Mouse (Mus musculus) myocyte (in vitro differentiated cells): Measurements from ENCODE around the gene Lhx5. TPM values are rescaled to one million over a fixed set of nuclear protein-coding genes. Genes with fewer than 3 reads are reported as not detected.
A peak's percentile ranks its signal among the peaks of the same experiment; 100 is the strongest.

Experiments used
- H3K27me3 ChIP-seq: one replicate; pipeline ENCODE4 v1.6.1; 2011; ENCODE audit not compliant: control insufficient read depth, insufficient read depth, insufficient read length
- H3K36me3 ChIP-seq: one replicate; pipeline ENCODE4 v1.6.1; 2011; ENCODE audit not compliant: control insufficient read depth, insufficient read depth
- H3K4me2 ChIP-seq: one replicate; pipeline ENCODE4 v1.6.1; 2011; ENCODE audit warnings: low read depth, control low read depth
- H3K4me3 ChIP-seq: one replicate; pipeline ENCODE4 v1.5.1; 2011; ENCODE audit warnings: mild to moderate bottlenecking, control low read depth, moderate library complexity
- H3K79me2 ChIP-seq: one replicate; pipeline ENCODE4 v1.6.1; 2011; ENCODE audit not compliant: control insufficient read depth, insufficient read depth
- H3ac ChIP-seq: one replicate; pipeline ENCODE4 v1.6.1; 2011; ENCODE audit not compliant: control insufficient read depth, insufficient read length
- CEBPB ChIP-seq: IDR thresholded peaks from 2 replicates; pipeline ENCODE4 v1.6.1; 2011; ENCODE audit warnings: mild to moderate bottlenecking, moderate library complexity; ENCODE audit not compliant: poor library complexity, insufficient read depth, severe bottlenecking
- E2F4 ChIP-seq: IDR thresholded peaks from one replicate; pipeline ENCODE4 v1.6.1; 2011; ENCODE audit warnings: mild to moderate bottlenecking, control low read depth, moderate library complexity; ENCODE audit not compliant: insufficient read depth
- MAX ChIP-seq: IDR thresholded peaks from one replicate; pipeline ENCODE4 v1.6.1; 2011; ENCODE audit warnings: low read depth, mild to moderate bottlenecking, control low read depth
- MYOD1 ChIP-seq, 3 experiments: IDR thresholded peaks; one replicate each; pipeline ENCODE4 v1.6.1; 2011; ENCODE audit warnings: control low read depth in 2 of 3, low read depth in 2 of 3, mild to moderate bottlenecking in 2 of 3, moderate library complexity in 1 of 3; ENCODE audit not compliant: insufficient read length in 2 of 3, control insufficient read depth in 1 of 3
- MYOG ChIP-seq, 3 experiments: IDR thresholded peaks; one replicate each; pipeline ENCODE4 v1.6.1; 2011; ENCODE audit warnings: control low read depth in 2 of 3, low read depth in 2 of 3, mild to moderate bottlenecking in 2 of 3; ENCODE audit not compliant: insufficient read length in 2 of 3, control insufficient read depth in 1 of 3, insufficient read depth in 1 of 3
- POLR2A ChIP-seq: IDR thresholded peaks from one replicate; pipeline ENCODE4 v1.6.1; 2011; ENCODE audit warnings: low read depth, mild to moderate bottlenecking, control low read depth, moderate library complexity; ENCODE audit not compliant: insufficient read length
- POLR2AphosphoS2 ChIP-seq: IDR thresholded peaks from one replicate; pipeline ENCODE4 v1.6.1; 2011; ENCODE audit warnings: low read depth, control low read depth; ENCODE audit not compliant: insufficient read length
- REST ChIP-seq: IDR thresholded peaks from one replicate; pipeline ENCODE4 v1.6.1; 2011; ENCODE audit warnings: mild to moderate bottlenecking, control low read depth, moderate library complexity; ENCODE audit not compliant: insufficient read depth, insufficient read length
- SRF ChIP-seq: IDR thresholded peaks from one replicate; pipeline ENCODE4 v1.6.1; 2011; ENCODE audit warnings: low read depth; ENCODE audit not compliant: control insufficient read depth, insufficient read length
- TCF12 ChIP-seq: IDR thresholded peaks from one replicate; pipeline ENCODE4 v1.6.1; 2011; ENCODE audit warnings: mild to moderate bottlenecking, control low read depth; ENCODE audit not compliant: poor library complexity, insufficient read depth, severe bottlenecking
- TCF3 ChIP-seq: IDR thresholded peaks from one replicate; pipeline ENCODE4 v1.6.1; 2011; ENCODE audit warnings: low read depth, control low read depth; ENCODE audit not compliant: insufficient read length
- USF1 ChIP-seq: IDR thresholded peaks from one replicate; pipeline ENCODE4 v1.6.1; 2011; ENCODE audit warnings: low read depth, mild to moderate bottlenecking, control low read depth, moderate library complexity
- polyA plus RNA-seq: library from polyadenylated mRNA; unstranded; fragments of >200 nt; fragmentation: generic; extraction: Trizol; gene quantifications from one replicate; pipeline ENCODE4 v1.2.1, GENCODE M21; 2012; ENCODE audit warnings: missing spikeins

Gene Lhx5
- polyA plus RNA-seq, 1 experiment: not detected

DNA sequence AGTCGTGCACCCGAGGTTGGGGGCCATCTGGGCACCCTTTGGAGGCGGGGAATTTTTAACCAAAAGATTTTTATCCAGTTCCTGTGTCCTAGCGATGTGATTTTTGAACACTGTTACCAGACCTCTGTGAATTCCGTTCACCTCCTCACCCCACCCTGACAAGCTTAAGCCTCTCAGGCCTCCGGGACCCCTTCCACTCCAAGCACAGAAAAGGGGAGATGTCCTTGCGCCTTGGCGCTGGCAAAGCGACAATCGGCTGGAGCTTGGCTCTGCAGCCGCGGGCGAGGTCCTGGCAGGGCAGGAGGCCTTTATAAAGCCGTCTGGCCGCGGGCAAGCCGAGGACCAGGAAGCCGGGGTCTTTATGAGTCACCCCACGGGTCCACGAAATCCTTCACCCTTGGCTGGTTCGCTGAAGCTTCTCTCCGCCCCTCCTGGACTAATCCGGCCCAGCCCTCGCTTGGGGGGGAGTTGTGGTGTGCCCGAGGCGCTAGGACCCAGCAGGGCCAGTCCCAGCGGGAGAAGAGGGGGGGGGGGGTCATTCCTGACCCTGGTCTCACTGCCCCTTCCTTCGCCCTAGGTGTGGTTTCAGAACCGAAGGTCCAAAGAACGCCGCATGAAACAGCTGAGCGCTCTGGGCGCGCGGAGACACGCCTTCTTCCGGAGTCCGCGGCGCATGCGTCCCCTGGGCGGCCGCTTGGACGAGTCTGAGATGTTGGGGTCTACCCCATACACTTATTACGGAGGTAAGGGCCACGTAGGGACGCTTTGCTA, 4.4 kb downstream of the Lhx5 start:
- H3K4me3 ChIP-seq: no peak overlapping the region
- H3K27me3 ChIP-seq: peaks cover 94% of the 10 kb centered on the region
- TF ChIP-seq MYOG (IDR thresholded peaks at IDR 0.05; ENCODE audit: control insufficient read depth in 1 of 3, insufficient read depth in 1 of 3, insufficient read length in 2 of 3, low read depth in 2 of 3) (no peak), USF1 (no peak), POLR2A (no peak), REST (no peak), CEBPB (no peak), MYOD1 (IDR thresholded peaks at IDR 0.05; ENCODE audit: control insufficient read depth in 1 of 3, insufficient read length in 2 of 3, low read depth in 2 of 3) (no peak), MAX (no peak), E2F4 (no peak), TCF12 (no peak), TCF3 (no peak), POLR2AphosphoS2 (no peak), SRF (no peak)
- no peak overlapping the region for H3ac ChIP-seq
- peak overlapping the region; percentile 30 for H3K4me2 ChIP-seq
- no peaks in the 10 kb centered on the region for H3K79me2 ChIP-seq
- no peaks in the 10 kb centered on the region for H3K36me3 ChIP-seq

DNA sequence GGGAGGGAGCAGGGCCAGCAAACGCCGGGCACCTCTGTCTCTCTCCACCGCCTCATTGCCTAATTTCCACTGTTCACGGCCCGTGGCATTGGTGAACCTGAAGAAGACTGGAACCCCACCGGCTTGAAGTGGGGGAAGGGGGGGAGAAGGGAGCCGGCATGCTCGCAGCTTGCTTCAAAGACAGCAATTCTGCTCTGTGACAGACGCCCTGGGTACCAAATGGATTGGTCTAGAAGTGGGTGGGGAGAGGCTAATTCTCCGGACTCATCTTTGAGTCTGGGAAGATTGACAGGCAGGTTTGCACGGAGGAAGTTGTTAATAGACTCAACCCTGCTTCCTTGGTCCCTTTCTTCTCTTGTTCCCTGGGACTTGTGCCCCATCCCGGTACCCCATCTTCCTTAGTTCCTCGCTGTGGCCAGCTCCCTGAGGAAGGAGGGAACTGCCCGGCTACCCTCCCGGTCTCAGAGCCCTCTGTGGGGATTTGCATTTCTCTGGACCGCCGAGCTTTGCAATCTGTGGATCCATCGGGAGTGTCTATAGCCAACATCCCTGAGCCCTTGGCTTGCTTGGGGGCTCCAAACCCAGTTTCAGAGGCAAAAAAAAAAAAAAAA, 5.5 kb downstream of the Lhx5 start:
- no peak overlapping the region for H3K4me3 ChIP-seq
- TF ChIP-seq MYOG (IDR thresholded peaks at IDR 0.05; ENCODE audit: control insufficient read depth in 1 of 3, insufficient read depth in 1 of 3, insufficient read length in 2 of 3, low read depth in 2 of 3) (no peak), SRF (no peak), REST (no peak)

DNA sequence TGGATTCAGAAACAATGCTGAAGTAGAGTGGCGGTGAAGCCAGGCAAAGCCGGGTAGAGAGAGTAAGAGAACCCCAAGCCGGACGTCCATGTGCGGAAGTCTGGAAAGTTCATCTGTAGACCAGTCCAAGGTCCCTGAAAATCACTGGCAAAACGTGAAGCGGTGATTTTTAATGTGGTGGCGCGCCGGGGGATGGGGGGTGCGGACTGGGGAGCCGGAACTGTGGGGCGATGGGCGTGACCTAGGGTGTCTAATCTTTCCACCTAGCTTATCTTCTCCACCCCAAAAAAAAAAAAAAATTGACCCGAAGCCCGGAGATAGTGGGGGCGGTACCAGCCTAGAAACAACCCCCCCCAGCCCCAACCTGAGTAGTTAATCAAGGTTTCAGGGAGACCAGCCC, 6.0 kb downstream of the Lhx5 start:
- H3K4me3 ChIP-seq: no peak overlapping the region

More for the DNA sequence above, 5.5 kb downstream of the Lhx5 start:
- Histone ChIP-seq H3ac (no peak overlapping the region), H3K27me3 (peaks cover 84% of the 10 kb centered on the region), H3K79me2 (no peaks in the 10 kb centered on the region), H3K36me3 (no peaks in the 10 kb centered on the region), H3K4me2 (no peak overlapping the region)

DNA sequence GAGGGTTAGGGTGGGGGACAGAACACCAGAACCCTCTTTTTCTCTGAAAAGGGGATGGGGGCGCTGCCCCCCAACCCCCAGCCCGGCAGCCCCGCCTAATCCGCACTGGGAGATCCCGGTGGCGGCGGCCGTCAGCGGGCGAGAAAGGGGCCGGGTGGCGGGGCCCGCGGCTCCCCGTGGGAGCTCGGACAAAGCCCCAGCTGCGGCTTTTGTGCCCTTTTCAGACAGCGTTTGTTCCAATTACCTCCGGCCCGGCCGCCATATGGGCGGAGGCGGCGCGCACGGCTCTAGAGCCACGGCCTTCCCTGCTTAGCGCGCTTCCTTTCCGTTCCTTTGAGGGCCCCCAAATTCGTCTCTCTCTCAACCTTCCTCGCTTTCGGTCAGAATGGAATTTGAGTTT, 6.5 kb downstream of the Lhx5 start:
- Histone ChIP-seq H3K4me3 (no peak overlapping the region), H3ac (no peak overlapping the region), H3K27me3 (peaks cover 74% of the 10 kb centered on the region), H3K79me2 (no peaks in the 10 kb centered on the region), H3K36me3 (no peaks in the 10 kb centered on the region), H3K4me2 (no peak overlapping the region)
- TF ChIP-seq MAX: no peak
- TF ChIP-seq MYOD1 (IDR thresholded peaks at IDR 0.05; ENCODE audit: control insufficient read depth in 1 of 3, insufficient read length in 2 of 3, low read depth in 2 of 3): no peak
- TF ChIP-seq SRF: no peak
- no peak for TF ChIP-seq TCF12
- no peak for TF ChIP-seq POLR2AphosphoS2
- no peak for TF ChIP-seq CEBPB
- TF ChIP-seq TCF3: no peak
- TF ChIP-seq POLR2A: no peak
- TF ChIP-seq REST: no peak
- TF ChIP-seq MYOG (IDR thresholded peaks at IDR 0.05; ENCODE audit: control insufficient read depth in 1 of 3, insufficient read depth in 1 of 3, insufficient read length in 2 of 3, low read depth in 2 of 3): no peak
- no peak for TF ChIP-seq USF1
- no peak for TF ChIP-seq E2F4

More for the DNA sequence above, 6.0 kb downstream of the Lhx5 start:
- Histone ChIP-seq H3K79me2 (no peaks in the 10 kb centered on the region), H3K36me3 (no peaks in the 10 kb centered on the region), H3ac (no peak overlapping the region), H3K4me2 (no peak overlapping the region), H3K27me3 (peaks cover 78% of the 10 kb centered on the region)
- TF ChIP-seq POLR2AphosphoS2 (no peak), TCF12 (no peak), CEBPB (no peak), SRF (no peak), REST (no peak), USF1 (no peak), POLR2A (no peak), MYOG (IDR thresholded peaks at IDR 0.05; ENCODE audit: control insufficient read depth in 1 of 3, insufficient read depth in 1 of 3, insufficient read length in 2 of 3, low read depth in 2 of 3) (no peak), TCF3 (no peak)

DNA sequence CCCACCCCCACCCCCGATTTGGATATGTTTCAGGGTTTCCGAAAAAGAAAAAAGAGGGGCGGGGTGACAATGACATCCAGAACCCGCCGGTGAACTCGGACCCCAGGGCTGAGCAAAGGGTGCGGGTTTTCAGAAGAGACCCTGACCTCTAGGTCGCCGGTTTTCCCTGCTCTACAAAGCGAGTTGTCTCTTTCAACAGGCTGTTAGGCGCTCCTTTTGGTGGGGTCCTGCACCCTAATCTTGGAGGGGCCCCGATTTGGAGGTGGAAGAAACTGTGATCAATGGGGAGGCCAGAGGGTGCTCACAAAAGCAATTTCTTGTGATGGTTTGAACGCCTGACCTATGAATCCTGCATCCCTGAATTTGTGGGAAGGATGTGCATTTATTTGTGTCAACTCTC, 7.0 kb downstream of the Lhx5 start:
- TF ChIP-seq MYOG (IDR thresholded peaks at IDR 0.05; ENCODE audit: control insufficient read depth in 1 of 3, insufficient read depth in 1 of 3, insufficient read length in 2 of 3, low read depth in 2 of 3) (no peak), POLR2AphosphoS2 (no peak), REST (no peak)
- Histone ChIP-seq H3K4me2 (no peak overlapping the region), H3K4me3 (no peak overlapping the region), H3K27me3 (peaks cover 69% of the 10 kb centered on the region), H3K79me2 (no peaks in the 10 kb centered on the region), H3K36me3 (no peaks in the 10 kb centered on the region), H3ac (no peak overlapping the region)
